Mouse (Mus musculus) kidney, postnatal 0 days (tissue): ENCODE results near the gene Gm28230. TPM values are rescaled to one million over a fixed set of nuclear protein-coding genes. Genes with fewer than 3 reads are reported as not detected.

Experiments
- ATAC-seq: fragments of 200-750 bp; cut with Nextera tagmentation; replicated peaks from 2 replicates; pipeline ENCODE4 v1.8.0; 2017; ENCODE audit warnings: low read depth, moderate number of reproducible peaks, moderate TSS enrichment, moderate library complexity; ENCODE audit not compliant: low FRiP score
- DNase-seq: peaks from one replicate; pipeline ENCODE4 v3.0.0-alpha.2; 2016; ENCODE audit warnings: low spot score
- H3K27ac ChIP-seq: fragments of 300-500 bp; sonication (generic); 2 replicates; pipeline ENCODE4 v1.5.1; 2014; ENCODE audit warnings: mild to moderate bottlenecking
- H3K27me3 ChIP-seq: fragments of 300-500 bp; sonication (generic); 2 replicates; pipeline ENCODE4 v1.6.1; 2014; ENCODE audit warnings: low read length, mixed read lengths; ENCODE audit not compliant: insufficient read depth
- H3K36me3 ChIP-seq: fragments of 300-500 bp; sonication (generic); 2 replicates; pipeline ENCODE4 v1.6.1; 2014; ENCODE audit warnings: low read length, mixed read lengths; ENCODE audit not compliant: insufficient read depth
- H3K4me1 ChIP-seq: fragments of 300-500 bp; sonication (generic); replicated peaks from 2 replicates; pipeline ENCODE4 v1.6.1; 2014; ENCODE audit warnings: antibody characterized with exemption, low read length, mixed read lengths; ENCODE audit not compliant: insufficient read depth
- H3K4me2 ChIP-seq: fragments of 300-500 bp; sonication (generic); 2 replicates; pipeline ENCODE4 v1.6.1; 2014; ENCODE audit warnings: mild to moderate bottlenecking, low read length, moderate library complexity, mixed read lengths
- H3K4me3 ChIP-seq: fragments of 300-500 bp; sonication (generic); replicated peaks from 2 replicates; pipeline ENCODE4 v1.5.1; 2014; ENCODE audit warnings: low read depth, low read length
- H3K9ac ChIP-seq: fragments of 300-500 bp; sonication (generic); 2 replicates; pipeline ENCODE4 v1.6.1; 2014; ENCODE audit warnings: low read depth, low read length
- H3K9me3 ChIP-seq: fragments of 300-500 bp; sonication (generic); replicated peaks from 2 replicates; pipeline ENCODE4 v1.6.1; 2016; ENCODE audit warnings: low read length, inconsistent platforms, mixed read lengths
- CTCF ChIP-seq: IDR thresholded peaks from 2 replicates; pipeline ENCODE4 v1.5.1; 2016; ENCODE audit warnings: antibody characterized with exemption, low read depth, mild to moderate bottlenecking, moderate library complexity
- WGBS: fragments of 180-500 bp; shearing (Covaris S2); extraction: QIAGEN DNeasy Blood & Tissue Kit; methylation state at CpG from one replicate; pipeline ENCODE4 v1.1.7; 2014; 5-methylcytosine and 5-hydroxymethylcytosine counted together
- polyA plus RNA-seq: library from polyadenylated mRNA; unstranded; fragments of >200 nt; fragmentation: Nextera tagmentation; extraction: Ambion mirVana; gene quantifications from 2 replicates; pipeline ENCODE4 v1.2.1, GENCODE M21; 2015

Gm28230 gene
- polyA plus RNA-seq, 1 experiment from 2014 or later, result 1.3 TPM

GRCm38 (mm10) chr2:74713239-74714150 is 13.0 kb upstream of the Gm28230 start:
- H3K4me3 ChIP-seq, result peak overlapping the region; percentile 73
- H3K9ac ChIP-seq, result peak overlapping the region; percentile 92
- 8% methylated on average over 19 of the region's 19 CpGs for WGBS
- H3K27me3 ChIP-seq, result no peaks in the 10 kb centered on the region
- H3K9me3 ChIP-seq, result no peaks in the 10 kb centered on the region
- peaks cover 31% of the 10 kb centered on the region for H3K4me1 ChIP-seq
- H3K36me3 ChIP-seq, result no peaks in the 10 kb centered on the region
- ATAC-seq, result no peak
- H3K27ac ChIP-seq, result peak overlapping the region; percentile 96
- H3K4me2 ChIP-seq, result peak overlapping the region; percentile 81
- DNase-seq, result no peak
- no peak for TF ChIP-seq CTCF

GRCm38 (mm10) chr2:74714156-74714789 is 12.3 kb upstream of the Gm28230 start:
- Histone ChIP-seq H3K27me3 (no peaks in the 10 kb centered on the region), H3K27ac (peak overlapping the region; percentile 96), H3K9me3 (no peaks in the 10 kb centered on the region), H3K36me3 (no peaks in the 10 kb centered on the region), H3K4me3 (peak overlapping the region; percentile 73), H3K9ac (peak overlapping the region; percentile 92), H3K4me2 (peak overlapping the region; percentile 81), H3K4me1 (peaks cover 28% of the 10 kb centered on the region)
- no peak for DNase-seq
- TF ChIP-seq CTCF, result no peak
- no peak for ATAC-seq
- WGBS, result 4% methylated on average over 18 of the region's 18 CpGs

GRCm38 (mm10) chr2:74714881-74715280 is 11.6 kb upstream of the Gm28230 start:
- DNase-seq (no peak), ATAC-seq (peak; percentile 62; the same call in 1 of the 2 replicates)
- WGBS, result 3% methylated on average over 14 of the region's 14 CpGs
- peaks cover 31% of the 10 kb centered on the region for H3K4me1 ChIP-seq
- peak overlapping the region; percentile 81 for H3K4me2 ChIP-seq
- H3K36me3 ChIP-seq, result no peaks in the 10 kb centered on the region
- peak overlapping the region; percentile 73 for H3K4me3 ChIP-seq
- peak overlapping the region; percentile 92 for H3K9ac ChIP-seq
- no peak for TF ChIP-seq CTCF
- H3K27me3 ChIP-seq, result no peaks in the 10 kb centered on the region
- peak overlapping the region; percentile 96 for H3K27ac ChIP-seq
- H3K9me3 ChIP-seq, result no peaks in the 10 kb centered on the region

- peak; percentile 98 for TF ChIP-seq CTCF
- Histone ChIP-seq H3K4me1 (peaks cover 32% of the 10 kb centered on the region), H3K4me3 (peak overlapping the region; percentile 73), H3K27me3 (no peaks in the 10 kb centered on the region), H3K27ac (peak overlapping the region; percentile 36; the same call in 1 of the 2 replicates), H3K36me3 (no peaks in the 10 kb centered on the region), H3K9ac (0 out of 2 replicates have a peak overlapping the region, but pooled peaks have one; percentile 42), H3K4me2 (peak overlapping the region; percentile 81), H3K9me3 (no peaks in the 10 kb centered on the region)
- ATAC-seq, result peak; percentile 77
- peak; percentile 94 for DNase-seq
- 4% methylated on average over 26 of the region's 26 CpGs for WGBS
Measured at GRCm38 (mm10) chr2:74715504-74716241, 10.9 kb upstream of the Gm28230 start.

- no peaks in the 10 kb centered on the region for H3K27me3 ChIP-seq
- no peak overlapping the region for H3K4me3 ChIP-seq
- H3K4me1 ChIP-seq, result peaks cover 45% of the 10 kb centered on the region
- TF ChIP-seq CTCF, result no peak
- H3K9ac ChIP-seq, result no peak overlapping the region
- no peaks in the 10 kb centered on the region for H3K36me3 ChIP-seq
- H3K4me2 ChIP-seq, result no peak overlapping the region
- no peaks in the 10 kb centered on the region for H3K9me3 ChIP-seq
- DNase-seq (no peak), ATAC-seq (no peak)
- WGBS, result 29% methylated on average over 2 of the region's 2 CpGs
- no peak overlapping the region for H3K27ac ChIP-seq
Measured at GRCm38 (mm10) chr2:74720384-74720783, 6.1 kb upstream of the Gm28230 start.
